Mouse (Mus musculus): ENCODE measurements at regions not wholly inside any gene's neighbourhood (a gene's known extent, or its start where the extent isn't known, plus 50 kb on each side); places are given as distances from the start of the nearest gene placed in this dataset.

- peak in 1 of 2 experiments; percentile 1 for DNase-seq (ENCODE audit: low spot score in 2 of 2)
Measured at GRCm38 (mm10) chr14:15603954-15604523, 165.3 kb upstream of the Lrrc3b start.

GRCm38 (mm10) chr14:15610166-15610565 lies 171.4 kb upstream of the Lrrc3b start:
- no peak for DNase-seq (ENCODE audit: low spot score in 2 of 2)

- DNase-seq (ENCODE audit: low spot score in 2 of 2) = no peak
Measured at GRCm38 (mm10) chr14:15634581-15634980, 195.8 kb upstream of the Lrrc3b start.

- no peak for DNase-seq (ENCODE audit: low spot score in 2 of 2)
Measured at GRCm38 (mm10) chr14:15637681-15638080, 198.9 kb upstream of the Lrrc3b start.

- DNase-seq (ENCODE audit: low spot score in 2 of 2) = no peak
Measured at GRCm38 (mm10) chr14:15638869-15639268, 200.1 kb upstream of the Lrrc3b start.

GRCm38 (mm10) chr14:15660886-15661285 lies 222.1 kb upstream of the Lrrc3b start:
- no peak for DNase-seq (ENCODE audit: low spot score in 2 of 2)

GRCm38 (mm10) chr14:15672292-15672691 lies 233.5 kb upstream of the Lrrc3b start:
- no peak for DNase-seq (ENCODE audit: low spot score in 2 of 2)

GRCm38 (mm10) chr14:15677218-15677617 lies 238.4 kb upstream of the Lrrc3b start:
- no peak for DNase-seq (ENCODE audit: low spot score in 2 of 2)

GRCm38 (mm10) chr14:15679456-15679855 lies 240.7 kb upstream of the Lrrc3b start:
- no peak for DNase-seq (ENCODE audit: low spot score in 2 of 2)

- DNase-seq (ENCODE audit: low spot score in 2 of 2) = peak in 1 of 2 experiments; percentile 23
Measured at GRCm38 (mm10) chr14:15698001-15698400, 259.2 kb upstream of the Lrrc3b start.

- no peak for DNase-seq (ENCODE audit: low spot score in 2 of 2)
Measured at GRCm38 (mm10) chr14:15698607-15699006, 259.8 kb upstream of the Lrrc3b start.

- DNase-seq (ENCODE audit: low spot score in 2 of 2) = no peak
Measured at GRCm38 (mm10) chr14:15722135-15722534, 283.3 kb upstream of the Lrrc3b start.

GRCm38 (mm10) chr14:15746629-15747238 lies 307.9 kb upstream of the Lrrc3b start:
- DNase-seq (ENCODE audit: low spot score in 2 of 2) = no peak

- peak; percentile 8 to 10 for DNase-seq (ENCODE audit: low spot score in 2 of 2)
Measured at GRCm38 (mm10) chr14:15769846-15770448, 331.2 kb upstream of the Lrrc3b start.

GRCm38 (mm10) chr14:15784727-15785126 lies 345.9 kb upstream of the Lrrc3b start:
- DNase-seq (ENCODE audit: low spot score in 2 of 2) = no peak

- peak in 1 of 2 experiments; percentile 4 for DNase-seq (ENCODE audit: low spot score in 2 of 2)
Measured at GRCm38 (mm10) chr14:15785230-15785629, 346.4 kb upstream of the Lrrc3b start.

- no peak for DNase-seq (ENCODE audit: low spot score in 2 of 2)
Measured at GRCm38 (mm10) chr14:15795698-15796097, 356.9 kb upstream of the Lrrc3b start.

GRCm38 (mm10) chr14:15797019-15797418 lies 358.2 kb upstream of the Lrrc3b start:
- DNase-seq (ENCODE audit: low spot score in 2 of 2) = no peak

GRCm38 (mm10) chr14:15801477-15802099 lies 362.8 kb upstream of the Lrrc3b start:
- DNase-seq (ENCODE audit: low spot score in 2 of 2) = no peak

- DNase-seq (ENCODE audit: low spot score in 2 of 2) = no peak
Measured at GRCm38 (mm10) chr14:15809083-15809482, 370.3 kb upstream of the Lrrc3b start.

- DNase-seq (ENCODE audit: low spot score in 2 of 2) = no peak
Measured at GRCm38 (mm10) chr14:15841390-15842023, 402.7 kb upstream of the Lrrc3b start.

GRCm38 (mm10) chr14:15842024-15842599 lies 403.3 kb upstream of the Lrrc3b start:
- DNase-seq (ENCODE audit: low spot score in 2 of 2) = no peak

All from heart, adult 9 months (tissue).